Mouse (Mus musculus) stomach, embryonic 16.5 days (tissue): ENCODE measurements at regions not wholly inside any gene's neighbourhood (a gene's known extent, or its start where the extent isn't known, plus 50 kb on each side); places are given as distances from the start of the nearest gene placed in this dataset.

Experiments used
- ATAC-seq: fragments of 200-750 bp; cut with Nextera tagmentation; 2 replicates; pipeline ENCODE4 v1.8.0; 2017; ENCODE audit warnings: moderate number of reproducible peaks, moderate TSS enrichment; ENCODE audit not compliant: insufficient read depth, low FRiP score
- H3K27ac ChIP-seq: fragments of 300-500 bp; sonication (generic); 2 replicates; pipeline ENCODE4 v1.5.1; 2014; ENCODE audit warnings: low read length
- H3K27me3 ChIP-seq: fragments of 300-500 bp; sonication (generic); 2 replicates; pipeline ENCODE4 v1.6.1; 2014; ENCODE audit warnings: low read length, control low read depth, mixed read lengths; ENCODE audit not compliant: control insufficient read depth, insufficient read depth
- H3K36me3 ChIP-seq: fragments of 300-500 bp; sonication (generic); 2 replicates; pipeline ENCODE4 v1.6.1; 2014; ENCODE audit warnings: low read length; ENCODE audit not compliant: control insufficient read depth, insufficient read depth
- H3K4me1 ChIP-seq: fragments of 300-500 bp; sonication (generic); 2 replicates; pipeline ENCODE4 v1.6.1; 2014; ENCODE audit warnings: low read length, control low read depth, mixed read lengths; ENCODE audit not compliant: control insufficient read depth, insufficient read depth
- H3K4me2 ChIP-seq: fragments of 300-500 bp; sonication (generic); 2 replicates; pipeline ENCODE4 v1.6.1; 2014; ENCODE audit warnings: low read depth, low read length, mixed read lengths
- H3K4me3 ChIP-seq: fragments of 300-500 bp; sonication (generic); replicated peaks from 2 replicates; pipeline ENCODE4 v1.5.1; 2014; ENCODE audit warnings: mild to moderate bottlenecking, low read length
- H3K9ac ChIP-seq: fragments of 300-500 bp; sonication (generic); 2 replicates; pipeline ENCODE4 v1.6.1; 2014; ENCODE audit warnings: low read length
- H3K9me3 ChIP-seq: fragments of 300-500 bp; sonication (generic); replicated peaks from 2 replicates; pipeline ENCODE4 v1.6.1; 2016; ENCODE audit warnings: low read length, control low read depth; ENCODE audit not compliant: control insufficient read depth
- WGBS: fragments of 180-500 bp; shearing (Covaris S2); extraction: QIAGEN DNeasy Blood & Tissue Kit; methylation state at CpG from one replicate; pipeline ENCODE4 v1.1.7; 2014; 5-methylcytosine and 5-hydroxymethylcytosine counted together

- WGBS = 68% methylated on average over 10 of the region's 10 CpGs
- H3K9ac ChIP-seq = no peak overlapping the region
- H3K36me3 ChIP-seq = no peaks in the 10 kb centered on the region
- no peak overlapping the region for H3K4me2 ChIP-seq
- no peak overlapping the region for H3K4me3 ChIP-seq
- no peak overlapping the region for H3K27ac ChIP-seq
- no peaks in the 10 kb centered on the region for H3K27me3 ChIP-seq
- H3K9me3 ChIP-seq = no peaks in the 10 kb centered on the region
- no peaks in the 10 kb centered on the region for H3K4me1 ChIP-seq
- no peak for ATAC-seq
Measured at GRCm38 (mm10) chr14:24617393-24617861, 130.5 kb downstream of the Rps24 start.

GRCm38 (mm10) chr14:24618226-24619038, 131.5 kb downstream of the Rps24 start:
- Histone ChIP-seq H3K4me2 (no peak overlapping the region), H3K4me1 (no peaks in the 10 kb centered on the region), H3K27me3 (no peaks in the 10 kb centered on the region), H3K4me3 (no peak overlapping the region), H3K9me3 (no peaks in the 10 kb centered on the region), H3K36me3 (no peaks in the 10 kb centered on the region), H3K27ac (no peak overlapping the region), H3K9ac (no peak overlapping the region)
- 60% methylated on average over 16 of the region's 16 CpGs for WGBS
- ATAC-seq = no peak

- no peak for ATAC-seq
- no peak overlapping the region for H3K4me2 ChIP-seq
- H3K4me1 ChIP-seq = no peaks in the 10 kb centered on the region
- 80% methylated on average over 1 of the region's 1 CpGs for whole genome bisulfite sequencing
- no peaks in the 10 kb centered on the region for H3K27me3 ChIP-seq
- no peaks in the 10 kb centered on the region for H3K36me3 ChIP-seq
- H3K4me3 ChIP-seq = no peak overlapping the region
- no peak overlapping the region for H3K27ac ChIP-seq
- no peaks in the 10 kb centered on the region for H3K9me3 ChIP-seq
- no peak overlapping the region for H3K9ac ChIP-seq
Measured at GRCm38 (mm10) chr14:24631994-24632393, 145.1 kb downstream of the Rps24 start.

- no peak overlapping the region for H3K4me2 ChIP-seq
Measured at GRCm38 (mm10) chr14:24641853-24642252, 154.9 kb downstream of the Rps24 start.

GRCm38 (mm10) chr14:24644117-24644808, 157.3 kb downstream of the Rps24 start:
- Histone ChIP-seq H3K9ac (no peak overlapping the region), H3K27me3 (no peaks in the 10 kb centered on the region), H3K4me1 (no peaks in the 10 kb centered on the region), H3K36me3 (no peaks in the 10 kb centered on the region), H3K4me2 (no peak overlapping the region), H3K9me3 (no peaks in the 10 kb centered on the region), H3K4me3 (no peak overlapping the region), H3K27ac (no peak overlapping the region)
- WGBS = 46% methylated on average over 6 of the region's 6 CpGs
- no peak for ATAC-seq

More at GRCm38 (mm10) chr14:24641853-24642252, 154.9 kb downstream of the Rps24 start:
- H3K4me1 ChIP-seq = no peaks in the 10 kb centered on the region
- H3K4me3 ChIP-seq = no peak overlapping the region
- no peaks in the 10 kb centered on the region for H3K36me3 ChIP-seq
- H3K27me3 ChIP-seq = no peaks in the 10 kb centered on the region
- no peaks in the 10 kb centered on the region for H3K9me3 ChIP-seq
- no peak overlapping the region for H3K9ac ChIP-seq
- 65% methylated on average over 5 of the region's 5 CpGs for WGBS
- H3K27ac ChIP-seq = no peak overlapping the region
- ATAC-seq = no peak

GRCm38 (mm10) chr14:24646239-24646848, 159.4 kb downstream of the Rps24 start:
- Histone ChIP-seq H3K4me1 (no peaks in the 10 kb centered on the region), H3K36me3 (no peaks in the 10 kb centered on the region), H3K4me2 (no peak overlapping the region), H3K9ac (no peak overlapping the region), H3K9me3 (no peaks in the 10 kb centered on the region), H3K4me3 (no peak overlapping the region), H3K27ac (no peak overlapping the region), H3K27me3 (no peaks in the 10 kb centered on the region)
- WGBS = 76% methylated on average over 6 of the region's 6 CpGs
- no peak for ATAC-seq

GRCm38 (mm10) chr14:24647722-24648121, 160.8 kb downstream of the Rps24 start:
- no peak overlapping the region for H3K27ac ChIP-seq
- no peaks in the 10 kb centered on the region for H3K9me3 ChIP-seq
- 83% methylated on average over 4 of the region's 4 CpGs for WGBS
- H3K27me3 ChIP-seq = no peaks in the 10 kb centered on the region
- H3K4me2 ChIP-seq = no peak overlapping the region
- no peak overlapping the region for H3K4me3 ChIP-seq
- no peaks in the 10 kb centered on the region for H3K4me1 ChIP-seq
- no peak overlapping the region for H3K9ac ChIP-seq
- no peaks in the 10 kb centered on the region for H3K36me3 ChIP-seq
- no peak for ATAC-seq

- Histone ChIP-seq H3K36me3 (no peaks in the 10 kb centered on the region), H3K27ac (no peak overlapping the region), H3K9me3 (no peaks in the 10 kb centered on the region), H3K4me2 (no peak overlapping the region), H3K4me1 (no peaks in the 10 kb centered on the region), H3K9ac (no peak overlapping the region), H3K4me3 (no peak overlapping the region), H3K27me3 (no peaks in the 10 kb centered on the region)
- 50% methylated on average over 7 of the region's 7 CpGs for WGBS
- ATAC-seq = peak; percentile 42; the same call in 1 of the 2 replicates
Measured at GRCm38 (mm10) chr14:24650195-24650901, 163.4 kb downstream of the Rps24 start.
